Mouse (Mus musculus): ENCODE results near the gene Med23.
A peak's percentile ranks its signal among the peaks of the same experiment; 100 is the strongest.

Med23 gene

DNA sequence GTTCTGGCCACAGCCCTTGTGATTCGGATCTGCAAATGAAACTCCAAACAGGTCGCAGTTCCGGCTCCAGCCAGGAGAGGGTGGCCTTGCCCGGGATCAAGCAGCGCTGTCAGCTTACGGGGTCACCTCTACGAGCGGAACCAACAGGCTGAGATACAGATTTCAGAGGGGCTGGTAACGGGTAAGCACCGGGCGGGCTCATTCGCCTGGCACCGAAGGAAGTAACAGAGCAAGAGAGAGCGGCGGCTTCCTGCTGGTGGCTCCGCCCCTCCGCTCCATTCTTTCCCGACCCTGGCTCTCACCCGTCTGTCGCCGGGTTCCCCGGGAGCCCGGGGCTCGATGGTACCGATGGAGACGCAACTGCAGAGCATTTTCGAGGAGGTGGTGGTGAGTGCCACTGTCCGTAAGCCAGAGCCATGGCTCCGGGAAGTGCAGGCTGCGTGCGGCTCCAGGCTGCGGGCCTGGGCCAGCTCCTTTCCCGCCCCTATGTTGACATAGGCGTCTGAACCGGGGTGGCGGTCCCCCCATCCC is at the start of gene Med23:
Gene Med23, plus strand, starts transcription at position 227 of the 531 bp plus-strand sequence.
- DNase-seq (ENCODE audit: low spot score in 2 of 2): peak; percentile 96 to 98

DNA sequence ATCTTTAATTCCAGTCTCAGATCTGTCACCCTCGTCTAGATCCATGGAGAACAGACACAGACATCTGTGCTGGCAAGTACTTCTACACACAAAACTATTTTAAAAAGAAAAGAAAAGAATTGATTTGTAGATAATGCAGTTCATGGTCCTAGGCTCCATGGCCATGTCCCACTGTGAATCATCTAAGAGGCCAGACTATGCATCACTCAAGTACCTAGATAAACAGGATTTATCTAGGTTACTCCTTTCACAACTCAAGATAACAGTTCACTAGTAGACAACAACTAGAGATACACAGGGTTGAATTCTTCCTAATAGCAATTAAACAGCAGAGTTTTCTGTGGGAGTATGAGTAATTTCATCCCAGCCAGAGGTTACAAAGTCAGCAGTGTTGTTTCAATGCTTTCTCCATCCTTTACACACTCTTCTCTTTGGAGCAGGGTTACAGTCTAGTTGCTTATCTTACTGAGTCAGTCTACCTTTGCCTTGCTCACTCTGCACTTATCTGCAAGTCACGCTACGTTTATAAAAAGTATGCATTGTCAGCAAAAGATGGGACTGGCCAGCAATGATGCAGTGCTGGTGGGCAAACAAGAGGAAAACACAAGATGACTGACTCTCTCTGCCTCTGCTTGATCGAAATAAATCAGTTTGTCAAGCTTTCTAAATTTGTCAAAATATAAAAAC is 47.7 kb upstream of the Med23 start:
- DNase-seq (ENCODE audit: low spot score in 2 of 2): no peak

DNA sequence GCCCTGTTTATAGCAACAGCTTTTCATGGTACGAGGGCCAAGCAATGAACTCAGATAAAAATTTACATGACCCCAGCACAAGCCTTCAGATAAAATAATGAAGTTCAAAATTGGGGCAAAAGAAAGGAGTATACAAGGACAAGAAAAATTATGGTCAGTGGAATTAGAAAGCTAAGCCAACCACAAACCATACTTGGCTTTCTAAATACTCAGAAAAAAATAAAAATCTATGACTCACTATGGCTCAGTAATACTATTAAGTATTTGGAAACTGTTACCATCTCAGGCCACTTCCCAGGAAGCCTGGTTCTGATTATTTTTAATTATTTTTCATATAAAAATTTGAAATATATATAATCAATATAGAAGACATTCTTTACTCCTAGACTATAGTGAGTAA is 46.9 kb upstream of the Med23 start:
- no peak for DNase-seq (ENCODE audit: low spot score in 2 of 2)

DNA sequence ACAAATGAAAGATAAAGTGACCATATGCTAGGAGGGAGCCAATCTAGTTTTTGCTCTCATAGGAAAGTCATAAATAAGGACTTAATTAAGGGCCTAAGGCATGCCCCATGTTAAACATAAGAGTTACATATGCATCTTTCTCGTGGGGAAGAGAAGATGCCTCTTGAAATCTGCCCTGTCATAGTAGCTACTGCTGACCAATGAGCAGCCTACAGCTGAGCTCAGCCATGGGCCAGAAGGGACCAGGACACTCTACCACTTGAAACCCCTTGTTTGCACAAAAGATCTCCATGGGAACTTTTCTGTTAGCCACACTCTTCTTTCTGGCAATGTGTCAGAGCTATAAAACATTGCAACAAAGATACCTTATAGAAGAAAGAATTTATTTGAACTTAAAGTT is 46.5 kb upstream of the Med23 start:
- no peak for DNase-seq (ENCODE audit: low spot score in 2 of 2)

DNA sequence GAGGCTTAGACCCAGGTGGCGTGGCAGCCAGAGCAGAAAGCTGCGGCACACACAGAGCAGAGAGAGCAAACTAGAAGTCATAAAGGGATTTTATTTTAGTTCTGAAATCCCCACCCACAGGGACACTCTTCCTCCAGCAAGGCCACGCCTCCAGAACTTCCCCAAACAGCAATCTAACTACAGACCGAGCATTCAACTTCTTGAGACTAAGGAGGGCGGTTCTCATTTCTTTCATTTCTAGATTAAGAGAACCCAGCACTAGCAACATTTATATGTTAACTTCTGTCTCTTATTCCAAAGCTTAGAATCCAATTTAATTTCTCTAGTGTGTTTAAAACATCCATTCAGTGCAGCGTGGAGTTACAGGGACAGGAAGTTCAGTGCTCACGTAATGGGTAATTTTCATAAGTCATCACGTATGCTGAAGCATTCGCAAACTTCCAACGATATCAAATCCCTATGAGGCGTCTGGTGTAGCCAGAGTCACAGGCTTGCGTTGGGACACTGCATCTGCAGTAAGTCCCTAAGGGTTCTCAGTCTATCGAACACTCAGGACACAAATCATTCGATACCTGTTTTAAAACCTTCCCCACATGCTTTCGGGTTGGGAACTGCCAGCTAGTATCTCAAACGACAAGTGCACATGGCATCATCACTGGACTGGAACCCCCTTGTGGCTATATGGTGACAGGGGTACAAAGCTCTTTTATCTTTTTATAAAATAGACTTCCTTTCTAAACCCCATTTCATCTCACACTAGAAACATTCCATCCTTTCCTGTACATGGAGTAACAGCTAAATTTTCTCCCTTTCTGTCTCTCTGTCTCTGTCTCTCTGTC is 45.9 kb upstream of the Med23 start:
- no peak for DNase-seq (ENCODE audit: low spot score in 2 of 2)

DNA sequence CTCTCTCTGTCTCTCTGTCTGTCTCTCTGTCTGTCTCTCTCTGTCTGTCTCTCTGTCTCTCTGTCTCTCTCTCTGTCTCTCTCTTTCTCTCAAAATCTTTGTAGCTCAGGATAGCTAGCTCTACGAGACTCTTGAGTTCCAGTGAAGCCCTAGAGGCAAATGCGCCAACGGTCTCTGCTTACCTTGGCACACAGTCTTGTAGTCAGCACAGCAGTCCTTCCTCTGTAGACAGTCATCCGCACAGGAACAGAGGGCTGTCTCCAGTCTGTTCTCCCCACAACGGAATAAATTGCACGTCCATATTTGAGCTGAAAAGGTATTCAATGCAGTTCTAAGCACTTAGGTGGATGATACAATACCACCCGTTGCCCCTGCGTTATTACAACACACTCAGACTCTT is 45.2 kb upstream of the Med23 start:
- DNase-seq (ENCODE audit: low spot score in 2 of 2): no peak

DNA sequence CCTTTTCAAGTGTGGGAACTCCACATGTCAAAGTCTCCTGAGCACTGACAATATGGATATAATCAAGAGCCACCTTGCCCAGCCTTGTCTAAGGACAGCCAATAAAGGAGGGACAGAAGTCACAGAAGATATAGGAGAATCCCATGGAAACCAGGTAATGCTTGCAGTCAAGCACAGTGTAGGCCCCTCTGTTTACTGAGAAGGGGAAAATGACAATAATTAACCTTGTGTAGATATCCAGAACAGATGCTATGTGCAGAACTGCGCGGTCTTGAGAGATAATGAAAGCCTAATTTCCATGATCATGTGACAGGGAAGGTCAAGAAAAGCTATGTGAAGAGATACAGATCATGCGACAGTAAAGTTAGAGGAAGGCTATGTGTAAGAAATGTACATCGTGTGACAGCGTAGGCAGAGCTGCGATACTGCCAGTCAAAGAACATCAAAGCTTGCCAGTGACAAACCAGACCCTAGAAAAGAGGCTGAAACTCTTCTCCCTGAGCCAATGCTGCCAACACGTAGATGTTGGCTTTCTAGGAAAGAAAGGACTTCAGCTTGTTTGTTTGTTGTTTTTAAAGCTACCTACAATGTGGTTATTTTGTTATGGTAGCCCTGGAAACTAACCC is 44.2 kb upstream of the Med23 start:
- no peak for DNase-seq (ENCODE audit: low spot score in 2 of 2)

DNA sequence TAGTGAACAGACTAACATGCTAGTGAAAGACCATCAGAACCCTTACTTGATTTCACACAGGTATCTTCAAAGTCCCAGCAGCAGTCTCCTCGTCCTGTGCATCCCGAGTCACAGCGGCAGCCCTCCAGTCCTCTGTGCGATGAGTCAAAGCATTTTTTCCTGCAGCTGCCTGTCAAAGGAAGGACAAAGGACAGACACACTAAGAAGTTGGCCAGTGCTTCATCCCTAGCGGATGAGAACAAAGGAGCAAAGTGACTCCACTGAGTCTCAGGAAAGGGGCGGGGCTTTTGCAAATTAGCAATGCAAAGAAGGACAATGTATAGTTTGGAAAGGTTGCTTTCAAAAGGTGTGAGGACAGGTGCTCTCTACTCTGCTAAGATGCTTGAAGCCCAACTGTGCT is 43.7 kb upstream of the Med23 start:
- DNase-seq (ENCODE audit: low spot score in 2 of 2): no peak

DNA sequence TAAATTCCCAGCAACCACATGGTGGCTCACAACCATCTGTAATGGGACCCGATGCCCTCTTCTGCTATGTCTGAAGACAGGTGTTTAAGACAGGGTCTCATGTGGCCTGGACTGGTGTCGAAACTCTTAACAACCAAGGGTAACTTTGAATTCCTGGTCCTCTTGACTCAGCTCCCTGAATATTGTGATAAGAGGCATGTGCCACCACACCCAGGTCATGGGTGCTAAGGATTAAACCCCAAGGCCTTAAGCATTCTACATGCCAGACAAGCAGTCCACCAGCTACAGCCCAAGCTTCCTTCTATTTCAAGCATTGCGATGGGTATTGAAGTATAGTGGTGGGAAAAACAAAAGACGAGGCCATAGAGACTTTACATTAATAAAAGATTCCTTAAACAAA is 41.6 kb upstream of the Med23 start:
- DNase-seq (ENCODE audit: low spot score in 2 of 2): no peak

DNA sequence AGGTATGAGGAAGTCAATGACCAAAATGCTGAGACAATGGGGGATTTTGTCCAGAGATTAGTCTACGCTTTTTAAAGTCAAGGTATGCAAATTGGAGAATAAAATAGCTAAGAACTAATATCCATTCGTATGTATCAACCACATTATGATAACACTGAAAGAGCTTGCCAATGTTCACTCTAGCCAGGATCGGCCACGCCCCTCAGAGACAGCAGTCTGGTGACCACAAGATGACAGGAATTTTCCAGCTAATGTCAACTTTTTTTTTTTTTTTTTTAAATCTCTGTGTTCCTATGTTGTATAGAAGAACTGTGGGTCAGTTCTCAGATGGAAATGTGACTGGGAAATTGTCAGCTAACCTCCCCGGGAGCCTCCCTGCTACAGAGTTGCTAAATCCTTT is 39.3 kb upstream of the Med23 start:
- no peak for DNase-seq (ENCODE audit: low spot score in 2 of 2)

DNA sequence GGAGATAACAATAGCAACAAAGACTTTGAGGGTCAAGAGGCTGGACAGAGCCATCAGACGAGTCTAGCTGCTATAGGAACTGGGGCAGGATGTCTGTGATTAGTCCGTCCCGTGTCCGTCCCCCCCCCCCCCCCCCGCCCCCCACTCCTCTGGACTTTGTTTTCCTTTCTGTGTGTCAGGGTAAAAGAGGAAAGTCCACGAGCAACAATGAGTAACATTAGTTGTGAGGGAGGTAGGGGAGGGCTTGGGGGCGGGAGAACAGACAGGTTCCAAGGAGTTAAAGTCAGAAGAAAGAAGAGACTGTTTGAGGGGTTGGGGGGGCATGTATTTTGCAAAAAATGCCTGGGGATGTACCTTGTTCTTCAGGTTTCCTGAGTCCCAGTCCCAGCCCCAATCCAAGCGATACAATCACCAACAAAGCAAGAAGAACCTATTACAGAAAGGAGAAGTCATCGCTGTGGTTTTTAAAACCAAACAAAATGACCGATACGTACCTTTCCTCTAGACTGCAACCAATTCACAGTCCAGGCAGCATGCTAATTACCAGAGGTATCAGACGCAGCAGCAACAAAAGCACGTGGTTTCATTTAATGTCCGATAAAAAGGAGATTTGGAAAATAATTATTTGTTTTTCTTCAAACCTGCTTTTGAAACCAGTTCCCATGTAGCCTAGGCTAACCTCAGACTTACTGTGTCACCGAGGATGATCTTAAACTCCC is 38.2 kb upstream of the Med23 start:
- no peak for DNase-seq (ENCODE audit: low spot score in 2 of 2)

DNA sequence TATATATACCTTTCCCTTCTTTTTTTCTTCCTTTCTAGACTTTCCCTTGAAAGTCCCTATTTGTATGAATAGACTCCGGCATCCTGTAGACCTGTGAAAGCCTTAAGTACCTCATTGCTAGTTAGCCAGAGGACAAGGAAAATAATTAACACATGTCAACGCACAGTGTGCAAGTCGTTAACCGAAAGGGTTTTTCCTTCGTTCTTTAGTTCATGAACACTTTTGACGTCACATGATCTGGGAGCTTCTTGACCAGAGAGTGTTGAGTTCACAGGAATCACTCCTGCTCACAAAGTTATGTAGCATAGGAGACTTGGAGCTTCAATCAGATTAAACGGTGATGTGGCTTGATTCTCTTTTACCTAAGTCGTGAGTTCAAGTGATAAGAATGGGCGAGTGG is 37.5 kb upstream of the Med23 start:
- DNase-seq (ENCODE audit: low spot score in 2 of 2): no peak

DNA sequence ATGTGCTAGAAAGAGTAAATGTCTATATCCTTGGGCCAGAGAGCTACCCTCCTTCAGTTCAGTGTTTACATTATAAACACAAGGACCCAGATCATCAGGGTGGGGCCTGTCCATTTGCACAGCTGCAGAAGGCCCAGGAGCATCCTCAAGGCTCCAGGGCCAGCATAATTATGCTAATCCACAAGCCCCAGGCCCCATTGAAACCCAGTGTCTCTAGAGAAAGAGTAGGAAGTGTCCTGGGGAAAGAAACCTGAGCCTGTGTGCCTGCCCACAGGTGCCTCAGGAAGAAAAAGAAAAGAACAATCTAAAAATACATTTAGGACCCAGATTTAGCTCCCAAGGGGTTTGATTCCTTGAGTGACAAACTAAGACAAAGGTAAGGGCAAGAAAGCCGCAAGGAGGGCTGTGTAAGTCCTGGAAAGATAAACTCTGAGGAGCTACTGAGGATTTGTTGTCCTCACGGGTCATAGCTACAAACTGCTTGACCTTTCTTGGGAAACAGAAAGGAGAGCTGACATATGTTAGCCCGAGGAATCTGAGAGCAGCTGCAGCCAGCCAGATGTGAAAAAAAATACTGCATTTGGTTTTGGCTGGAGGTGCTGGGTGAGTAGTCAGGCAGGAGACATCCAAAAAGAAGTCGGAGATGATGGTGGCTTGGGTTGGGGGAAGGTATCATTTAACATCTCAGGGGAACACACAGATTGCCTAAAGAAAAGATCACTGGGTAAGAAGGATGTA is 35.0 kb upstream of the Med23 start:
- DNase-seq (ENCODE audit: low spot score in 2 of 2): no peak

DNA sequence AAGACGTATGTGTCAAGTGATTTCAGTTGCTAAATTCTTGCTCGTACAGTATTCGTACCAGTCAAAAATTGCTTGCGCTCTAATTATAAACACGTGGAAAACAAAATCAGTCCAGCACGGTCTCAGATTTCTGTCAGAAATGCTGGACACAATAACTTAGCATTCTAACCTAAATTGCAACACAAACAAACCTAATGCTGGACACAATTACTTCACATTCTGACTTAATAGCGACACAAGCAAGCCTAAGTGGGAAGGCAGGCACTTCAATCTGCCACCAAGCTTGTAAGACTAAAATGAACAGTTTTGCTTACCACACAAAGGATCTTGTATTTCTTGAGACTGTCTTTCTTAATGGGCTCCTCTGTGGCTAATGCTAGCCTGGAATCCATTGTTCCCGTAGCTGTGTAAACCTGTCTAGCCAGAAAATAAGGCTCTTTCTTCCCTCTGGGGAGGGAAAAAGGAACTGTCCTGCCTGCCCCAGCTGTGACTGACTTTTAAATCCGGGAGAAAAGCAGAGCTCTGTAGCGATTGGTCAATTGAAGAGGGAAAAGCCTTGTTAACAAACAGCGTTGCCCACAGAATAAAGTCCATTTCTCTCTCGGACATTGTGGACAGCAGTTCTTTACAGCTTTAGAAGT is 34.0 kb upstream of the Med23 start:
- no peak for DNase-seq (ENCODE audit: low spot score in 2 of 2)

DNA sequence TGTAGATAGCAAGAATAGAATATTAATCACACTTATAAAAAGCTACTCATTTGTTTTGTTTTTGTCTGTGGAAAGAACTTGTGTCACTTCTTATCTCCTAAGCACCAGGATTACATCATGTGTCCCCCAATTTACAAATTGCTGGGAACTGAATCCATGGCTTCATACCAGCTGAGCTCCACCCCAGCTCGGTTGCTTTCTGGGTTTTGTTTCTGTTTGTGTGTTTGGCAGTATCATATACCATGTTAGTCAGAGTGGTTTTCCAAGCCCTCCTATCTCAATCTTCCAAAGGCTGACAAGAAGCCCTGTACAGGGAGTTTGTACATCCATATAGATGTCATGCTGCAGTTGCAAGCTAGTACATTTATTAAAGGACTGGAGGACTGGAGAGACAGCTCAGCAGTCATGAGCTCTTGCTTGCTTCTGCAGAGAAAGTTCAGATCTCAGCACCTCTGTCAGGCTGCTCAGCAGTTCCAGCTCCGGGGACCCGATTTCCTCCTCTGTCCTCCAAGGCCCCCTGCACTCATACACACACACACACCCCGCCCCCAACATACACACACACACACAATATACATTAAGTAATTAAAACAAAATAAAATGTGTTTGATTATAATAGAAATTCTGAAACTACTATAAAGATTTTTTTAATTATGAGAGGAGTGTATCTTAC is 33.3 kb upstream of the Med23 start:
- no peak for DNase-seq (ENCODE audit: low spot score in 2 of 2)

DNA sequence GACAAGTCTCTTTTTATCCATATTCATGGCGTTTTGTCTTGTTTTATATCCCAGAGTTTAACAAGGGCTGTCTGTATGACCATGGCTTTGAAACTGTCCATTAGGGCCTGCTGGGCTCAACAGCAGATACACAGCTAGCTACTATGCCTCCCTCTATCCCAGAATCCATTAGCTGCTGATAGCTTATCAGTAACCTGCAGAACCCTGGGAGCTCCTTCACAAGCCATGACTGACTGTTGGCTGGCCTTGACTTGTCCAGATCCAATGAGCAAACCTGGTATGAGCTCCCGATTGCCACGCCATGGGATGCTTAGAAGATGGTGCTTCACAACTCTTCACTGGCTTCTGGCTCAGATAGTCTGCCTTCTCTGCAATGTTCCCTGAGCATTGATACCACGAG is 29.0 kb upstream of the Med23 start:
- no peak for DNase-seq (ENCODE audit: low spot score in 2 of 2)

DNA sequence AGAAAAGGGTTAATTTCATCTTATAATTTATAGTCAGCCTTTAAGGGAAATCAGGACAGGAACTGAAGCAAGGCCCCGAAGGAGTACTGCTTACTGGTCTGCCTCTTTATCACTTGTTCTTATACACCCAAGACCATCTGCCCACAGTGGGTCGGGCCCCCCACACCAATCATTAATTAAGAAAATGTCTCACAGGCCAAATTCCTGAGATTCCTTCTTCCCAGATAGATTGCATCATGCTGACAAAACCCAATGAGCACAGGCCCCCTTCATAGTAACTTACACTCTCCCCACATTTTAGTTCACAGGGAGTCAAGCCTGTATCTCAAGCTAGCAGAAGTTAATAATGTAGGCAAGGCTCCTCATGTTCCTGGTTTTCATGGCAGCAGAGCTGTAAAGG is 27.8 kb upstream of the Med23 start:
- no peak for DNase-seq (ENCODE audit: low spot score in 2 of 2)

DNA sequence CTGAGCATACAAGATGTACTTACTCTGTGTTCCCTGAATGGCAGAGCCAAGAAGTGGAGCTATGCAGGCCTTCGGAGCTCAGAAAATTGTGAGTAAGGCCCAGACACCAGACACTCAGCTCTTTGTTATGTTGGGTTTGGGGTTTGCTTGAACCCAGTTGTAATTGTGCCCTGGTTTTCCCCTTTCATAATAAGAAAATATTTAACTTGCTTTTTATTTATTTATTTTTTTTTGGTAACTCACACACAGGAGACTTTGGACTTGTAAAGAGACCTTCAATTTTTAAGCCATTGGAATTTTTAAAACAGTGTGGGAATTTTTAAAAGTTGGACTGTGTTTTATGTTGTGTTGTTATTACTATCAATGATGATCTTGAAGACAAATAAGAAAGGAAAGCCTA is 27.1 kb upstream of the Med23 start, which contains the start of gene Enpp3:
Gene Enpp3, minus strand, starts transcription at position 148 of the 400 bp plus-strand sequence.
- no peak for DNase-seq (ENCODE audit: low spot score in 2 of 2)

DNA sequence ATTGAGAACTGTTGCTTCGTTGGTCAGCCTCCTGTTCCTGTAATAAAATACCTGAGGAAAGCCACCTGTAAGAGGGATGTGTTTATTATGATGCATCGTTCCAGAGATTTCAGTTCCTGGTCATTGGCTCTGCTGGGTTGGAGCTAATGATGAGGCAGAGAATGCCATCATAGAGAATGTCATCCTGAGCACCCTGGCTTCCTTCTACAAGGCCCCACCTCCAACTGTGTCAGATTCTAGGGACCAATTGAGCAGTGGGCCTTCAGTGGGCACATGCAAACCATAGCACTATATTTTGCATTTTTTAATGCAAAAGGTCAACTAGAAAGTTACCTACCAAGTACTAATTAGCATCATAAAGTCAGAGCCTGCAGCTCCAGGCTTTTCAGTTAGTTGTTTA is 6.6 kb upstream of the Med23 start:
- DNase-seq (ENCODE audit: low spot score in 2 of 2): no peak

DNA sequence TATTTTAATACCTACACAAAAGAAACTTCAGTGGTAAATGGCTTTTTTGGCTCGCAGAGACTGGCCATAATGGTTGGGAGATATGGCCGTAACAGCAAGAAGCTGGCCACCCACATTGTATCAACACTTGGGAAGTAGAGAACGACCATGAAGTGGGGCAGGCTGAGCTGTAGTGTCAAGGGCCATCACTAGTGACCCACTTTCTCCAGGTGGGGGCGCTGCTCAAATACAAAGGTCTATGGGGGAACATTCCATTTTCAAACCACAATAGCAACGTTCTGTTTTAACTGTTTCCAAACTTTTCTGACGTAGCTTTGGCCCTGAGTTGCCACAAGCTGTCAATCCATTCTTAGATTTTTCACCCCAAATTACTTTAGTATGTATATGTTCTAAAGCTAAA is 5.4 kb upstream of the Med23 start:
- no peak for DNase-seq (ENCODE audit: low spot score in 2 of 2)
